ENCODE assay signal across 12 mouse cellular contexts in genomic region chr12:29809569-29810185, GRCm38 (mm10).
A peak's percentile ranks its signal among the peaks of the same experiment; 100 is the strongest.
DNase-seq lines count a peak whose midpoint lies in the region; ATAC-seq and TF ChIP-seq lines count a peak whose summit lies in the region.
"Had no signal": no experiment of that assay in that cellular context is flagged by ENCODE, and none has a peak within 500 bp of the region (broad histone marks: within the 10 kb centered on the region; RNA-seq: fewer than 3 reads in every experiment).

No protein-coding gene starts in this region.

- H3K4me1 ChIP-seq in hindbrain, embryonic 12.5 days, result peaks cover 9% of the 10 kb centered on the region; the same call in 1 of the 2 replicates
- no peaks in the 10 kb centered on the region for H3K4me1 ChIP-seq in hindbrain, embryonic 11.5 days (replicated peaks; ENCODE audit: control insufficient read depth, insufficient read depth, low read length)
- H3K4me1 ChIP-seq in midbrain, embryonic 16.5 days (ENCODE audit: control insufficient read depth, insufficient read depth, low read length), result peaks cover 6% of the 10 kb centered on the region; the same call in 1 of the 2 replicates
- no peaks in the 10 kb centered on the region for H3K4me1 ChIP-seq in kidney, adult 2 months (ENCODE audit: control insufficient read depth, insufficient read depth, low read length)
- H3K4me1 ChIP-seq: limb, embryonic 12.5 days had no signal

- ATAC-seq in hindbrain, embryonic 12.5 days (ENCODE audit: low FRiP score), result 0 out of 2 replicates have a peak, but pooled peaks have one; percentile 40
- ATAC-seq in hindbrain, embryonic 11.5 days (ENCODE audit: low FRiP score), result no peak
- no peak for ATAC-seq in midbrain, embryonic 16.5 days

- no peak overlapping the region for H3K4me3 ChIP-seq in hindbrain, embryonic 12.5 days
- H3K4me3 ChIP-seq in hindbrain, embryonic 11.5 days (ENCODE audit: low read depth, low read length), result no peak overlapping the region
- no peak overlapping the region for H3K4me3 ChIP-seq in midbrain, embryonic 16.5 days (ENCODE audit: low read depth, low read length)
- no peak overlapping the region for H3K4me3 ChIP-seq in kidney, adult 2 months (ENCODE audit: insufficient read depth, low read depth, low read length)
- H3K4me3 ChIP-seq: limb, embryonic 12.5 days had no signal

- H3K4me2 ChIP-seq in hindbrain, embryonic 12.5 days (replicated peaks), result no peak overlapping the region
- H3K4me2 ChIP-seq in hindbrain, embryonic 11.5 days (replicated peaks; ENCODE audit: low read depth, low read length), result no peak overlapping the region
- H3K4me2 ChIP-seq in midbrain, embryonic 16.5 days (ENCODE audit: low read length), result no peak overlapping the region
- H3K4me2 ChIP-seq: limb, embryonic 12.5 days had no signal

- no peak overlapping the region for H3K9ac ChIP-seq in hindbrain, embryonic 12.5 days
- H3K9ac ChIP-seq in hindbrain, embryonic 11.5 days (ENCODE audit: low read depth, low read length), result no peak overlapping the region
- H3K9ac ChIP-seq in midbrain, embryonic 16.5 days (ENCODE audit: low read depth, low read length), result no peak overlapping the region
- H3K9ac ChIP-seq: limb, embryonic 12.5 days had no signal

- no peaks in the 10 kb centered on the region for H3K36me3 ChIP-seq in hindbrain, embryonic 12.5 days
- no peaks in the 10 kb centered on the region for H3K36me3 ChIP-seq in hindbrain, embryonic 11.5 days (ENCODE audit: control insufficient read depth, insufficient read depth, low read length)
- H3K36me3 ChIP-seq in midbrain, embryonic 16.5 days (ENCODE audit: control insufficient read depth, insufficient read depth, low read length), result no peaks in the 10 kb centered on the region; the same call in 1 of the 2 replicates
- no peaks in the 10 kb centered on the region for H3K36me3 ChIP-seq in kidney, adult 2 months (ENCODE audit: control insufficient read depth, insufficient read depth, low read length)
- H3K36me3 ChIP-seq: limb, embryonic 12.5 days had no signal

- peak overlapping the region; percentile 23; the same call in 1 of the 2 replicates for H3K27ac ChIP-seq in hindbrain, embryonic 12.5 days
- H3K27ac ChIP-seq in hindbrain, embryonic 11.5 days (ENCODE audit: low read depth, low read length), result no peak overlapping the region
- peak overlapping the region; percentile 36; the same call in 1 of the 2 replicates for H3K27ac ChIP-seq in midbrain, embryonic 16.5 days (ENCODE audit: low read length)
- H3K27ac ChIP-seq in kidney, adult 2 months (ENCODE audit: insufficient read depth, low read depth, low read length), result no peak overlapping the region
- H3K27ac ChIP-seq: limb, embryonic 12.5 days had no signal

- 44% methylated on average over 12 of the region's 12 CpGs for WGBS in hindbrain, embryonic 12.5 days
- 56% methylated on average over 12 of the region's 12 CpGs for WGBS in hindbrain, embryonic 11.5 days
- WGBS in midbrain, embryonic 16.5 days, result 39% methylated on average over 12 of the region's 12 CpGs
- whole genome bisulfite sequencing in kidney, adult 2 months, result 48% methylated on average over 12 of the region's 12 CpGs

- TF ChIP-seq POLR2A in kidney, adult 2 months (IDR thresholded peaks at IDR 0.05; ENCODE audit: low read depth, low read length), result no peak

- no peaks in the 10 kb centered on the region for H3K27me3 ChIP-seq in hindbrain, embryonic 12.5 days
- H3K27me3 ChIP-seq in hindbrain, embryonic 11.5 days (ENCODE audit: control insufficient read depth, insufficient read depth, low read length), result no peaks in the 10 kb centered on the region
- H3K27me3 ChIP-seq in midbrain, embryonic 16.5 days (ENCODE audit: control insufficient read depth, insufficient read depth, low read depth, low read length), result no peaks in the 10 kb centered on the region
- H3K27me3 ChIP-seq in kidney, adult 2 months (replicated peaks; ENCODE audit: control insufficient read depth, insufficient read depth, low read length), result no peaks in the 10 kb centered on the region; the same call in 1 of the 2 replicates

- peak; percentile 21 for DNase-seq in adrenal gland, postnatal 14 days
- no peak for DNase-seq in adrenal gland, postnatal 4 days (ENCODE audit: low spot score in 2 of 2)
- DNase-seq in hindbrain, embryonic 11.5 days (ENCODE audit: low spot score), result no peak
- DNase-seq in ovary, postnatal 36 days (ENCODE audit: low spot score), result peak; percentile 31
- no peak for DNase-seq in ovary, postnatal 10 days (ENCODE audit: low spot score)
- no peak for DNase-seq in kidney, adult 2 months
- DNase-seq: embryo, embryonic 11 days; kidney, postnatal 10 days; lung, postnatal 14 days had no signal

- H3K9me3 ChIP-seq in hindbrain, embryonic 12.5 days (replicated peaks), result no peaks in the 10 kb centered on the region
- H3K9me3 ChIP-seq in hindbrain, embryonic 11.5 days (ENCODE audit: control insufficient read depth, low read length), result no peaks in the 10 kb centered on the region
- H3K9me3 ChIP-seq in midbrain, embryonic 16.5 days (replicated peaks; ENCODE audit: control insufficient read depth, low read length, poor library complexity, severe bottlenecking), result no peaks in the 10 kb centered on the region
- H3K9me3 ChIP-seq: limb, embryonic 12.5 days had no signal

- no peak for TF ChIP-seq CTCF in kidney, adult 2 months (conservative IDR thresholded peaks at IDR 0.05; ENCODE audit: insufficient read depth, insufficient read length, low read depth, low read length)

Comparison
In these comparisons a context has a peak if more than half of its experiments do, and no peak if none do; other contexts are left out.
1. DNase-seq: peak in adrenal gland, postnatal 14 days (single experiment) and ovary, postnatal 36 days (single experiment); none in adrenal gland, postnatal 4 days (0 of 2), hindbrain, embryonic 11.5 days (single experiment), ovary, postnatal 10 days (single experiment) and kidney, adult 2 months (single experiment).
2. H3K27ac ChIP-seq: peak in hindbrain, embryonic 12.5 days (single experiment) and midbrain, embryonic 16.5 days (single experiment); none in hindbrain, embryonic 11.5 days (single experiment) and kidney, adult 2 months (single experiment).